Mouse (Mus musculus): Measurements from ENCODE around the gene Fibcd1.

Fibcd1 gene

GRCm38 (mm10) chr2:31845896-31846691 is at the start of gene Fibcd1:
Gene Fibcd1 (minus strand): TSS chr2:31846005.
- no peak for DNase-seq (ENCODE audit: extremely low read depth, insufficient read length, low spot score)

GRCm38 (mm10) chr2:31894221-31894870 is 48.5 kb upstream of the Fibcd1 start:
- DNase-seq (ENCODE audit: extremely low read depth, insufficient read length, low spot score): no peak

GRCm38 (mm10) chr2:31893110-31893669 is 47.4 kb upstream of the Fibcd1 start:
- no peak for DNase-seq (ENCODE audit: extremely low read depth, insufficient read length, low spot score)

DNA sequence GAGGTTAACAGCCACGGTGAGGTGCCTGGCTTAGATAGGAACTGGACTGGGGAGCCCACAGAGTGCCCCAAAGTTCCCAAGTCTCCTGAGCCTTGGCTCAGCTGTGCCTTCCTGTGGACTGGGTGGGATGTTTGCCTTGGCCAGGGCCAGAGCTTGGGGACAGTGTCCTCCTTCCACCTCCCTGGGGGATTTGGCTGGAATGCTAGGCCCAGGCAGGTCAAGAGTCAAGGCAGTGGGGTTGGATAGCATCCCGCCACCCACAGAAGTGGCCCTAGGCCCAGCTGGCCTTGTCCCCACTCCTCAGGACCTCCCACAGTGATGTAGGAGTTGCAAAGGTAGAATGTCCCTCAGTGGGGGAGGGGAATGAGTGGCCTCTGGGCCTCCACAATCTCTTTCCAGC is 45.4 kb upstream of the Fibcd1 start:
- DNase-seq (ENCODE audit: extremely low read depth, insufficient read length, low spot score): no peak

DNA sequence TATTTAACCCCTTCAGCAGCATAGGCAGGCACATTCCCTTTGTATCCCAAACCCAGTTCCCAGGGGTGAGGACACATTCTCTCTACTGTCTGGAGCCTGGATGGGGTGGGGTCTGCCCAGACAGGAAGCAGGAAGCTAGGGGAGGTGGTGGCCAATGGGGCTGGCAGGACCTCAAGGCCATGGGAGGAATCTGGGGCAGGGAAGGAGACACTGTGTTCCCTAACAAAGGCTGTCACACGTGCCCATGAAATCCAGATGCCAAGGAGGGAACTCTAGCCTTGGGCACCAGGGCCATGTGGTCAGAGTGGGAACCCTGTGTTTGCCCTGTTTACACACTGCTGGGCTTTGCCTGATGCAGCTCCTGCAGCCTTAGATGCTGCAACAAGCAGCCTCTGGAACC is 43.1 kb upstream of the Fibcd1 start:
- DNase-seq (ENCODE audit: extremely low read depth, insufficient read length, low spot score): no peak

GRCm38 (mm10) chr2:31887030-31887429 is 41.2 kb upstream of the Fibcd1 start, which contains the start of gene Lamc3:
Gene Lamc3 (plus strand): TSS chr2:31887291.
- DNase-seq (ENCODE audit: extremely low read depth, insufficient read length, low spot score): no peak

DNA sequence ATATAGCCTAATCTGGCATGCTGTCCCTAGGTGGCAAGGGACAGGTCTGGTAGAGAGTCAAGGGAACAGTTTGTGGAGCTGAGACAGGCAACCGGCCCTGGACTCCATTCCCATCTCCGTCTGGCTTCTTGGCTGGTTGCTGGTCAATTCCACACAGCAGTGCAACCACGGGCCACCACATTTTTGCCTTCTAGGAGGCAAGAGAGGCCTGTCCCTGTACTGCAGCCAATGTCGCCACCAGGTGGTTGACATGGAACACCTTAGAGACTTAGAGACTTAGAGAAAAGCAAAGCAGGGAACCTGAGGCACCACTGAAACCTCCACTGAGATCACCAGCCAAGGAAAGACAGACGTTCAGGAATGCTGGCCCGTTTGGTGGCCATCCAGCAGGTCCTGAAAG is 39.0 kb upstream of the Fibcd1 start:
- DNase-seq (ENCODE audit: extremely low read depth, insufficient read length, low spot score): no peak

GRCm38 (mm10) chr2:31883061-31883460 is 37.3 kb upstream of the Fibcd1 start:
- DNase-seq (ENCODE audit: extremely low read depth, insufficient read length, low spot score): no peak

- no peak for DNase-seq (ENCODE audit: extremely low read depth, insufficient read length, low spot score)
Observed at GRCm38 (mm10) chr2:31880868-31881267, 35.1 kb upstream of the Fibcd1 start.

DNA sequence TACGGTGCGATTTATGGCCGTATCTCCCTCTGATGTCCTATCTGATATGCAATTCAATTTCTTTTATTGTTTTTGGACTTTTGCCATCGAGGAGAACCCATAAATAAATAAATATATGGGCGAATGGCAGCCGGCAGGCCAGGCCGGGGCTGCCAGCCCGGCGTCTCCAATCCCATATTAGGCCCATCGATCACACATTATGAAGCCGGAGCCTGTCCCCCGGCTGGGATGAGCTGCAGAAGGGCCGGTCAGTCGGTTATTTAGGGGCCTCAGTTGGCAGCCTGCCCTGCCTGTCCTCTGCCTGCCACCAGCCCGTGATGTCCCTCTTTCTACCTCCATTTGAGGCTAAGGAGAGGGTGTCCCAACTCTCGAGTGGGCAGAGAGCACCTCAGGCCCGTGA is 32.8 kb upstream of the Fibcd1 start:
- no peak for DNase-seq (ENCODE audit: extremely low read depth, insufficient read length, low spot score)

GRCm38 (mm10) chr2:31876446-31876845 is 30.6 kb upstream of the Fibcd1 start:
- DNase-seq (ENCODE audit: extremely low read depth, insufficient read length, low spot score): no peak

- no peak for DNase-seq (ENCODE audit: extremely low read depth, insufficient read length, low spot score)
Observed at GRCm38 (mm10) chr2:31874290-31874855, 28.6 kb upstream of the Fibcd1 start.

- no peak for DNase-seq (ENCODE audit: extremely low read depth, insufficient read length, low spot score)
Observed at GRCm38 (mm10) chr2:31870683-31871082, 24.9 kb upstream of the Fibcd1 start.

DNA sequence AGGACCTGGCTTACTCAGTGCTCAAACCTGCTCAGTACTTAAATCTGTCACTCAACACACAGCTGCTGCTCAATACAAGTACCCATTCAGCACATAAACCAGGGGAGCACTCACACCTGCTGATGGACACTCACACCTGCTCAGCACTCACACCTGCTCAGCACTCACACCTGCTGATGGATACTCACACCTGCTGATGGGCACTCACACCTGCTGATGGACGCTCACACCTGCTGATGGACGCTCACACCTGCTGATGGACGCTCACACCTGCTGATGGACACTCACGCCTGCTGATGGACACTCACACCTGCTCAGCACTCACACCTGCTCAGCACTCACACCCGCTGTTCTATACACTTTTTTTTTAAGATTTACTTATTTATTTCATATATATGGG is 23.9 kb upstream of the Fibcd1 start:
- DNase-seq (ENCODE audit: extremely low read depth, insufficient read length, low spot score): no peak

DNA sequence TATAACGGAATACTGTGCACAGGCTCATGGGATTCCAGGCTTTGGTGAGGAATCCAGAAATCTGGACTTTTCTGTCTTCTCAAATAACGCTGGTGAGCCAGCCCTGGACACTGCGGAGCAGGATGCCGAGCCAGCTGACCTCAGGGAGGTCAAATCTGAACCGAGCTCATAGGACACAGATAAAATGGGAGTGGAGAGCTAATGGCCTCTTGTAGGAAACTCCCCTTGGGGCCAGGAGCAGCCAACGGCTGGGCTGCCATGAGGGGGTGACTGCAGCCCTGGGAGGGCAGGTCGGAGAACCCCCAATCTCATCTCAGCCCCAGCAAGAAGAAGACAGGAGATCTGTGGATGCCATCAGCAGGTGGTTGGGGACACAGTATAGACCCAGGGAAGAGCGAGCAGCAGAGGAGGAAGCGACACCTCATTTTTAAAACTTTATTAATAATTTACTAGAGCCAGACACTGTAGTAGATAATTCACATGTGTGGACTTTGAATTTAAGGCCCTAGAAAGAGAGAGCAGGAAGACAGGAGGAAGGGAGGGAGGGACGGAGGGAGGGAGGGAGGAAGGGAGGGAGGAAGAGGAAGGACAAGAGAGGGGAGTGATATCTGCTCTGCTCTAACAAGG is 22.8 kb upstream of the Fibcd1 start:
- no peak for DNase-seq (ENCODE audit: extremely low read depth, insufficient read length, low spot score)

DNA sequence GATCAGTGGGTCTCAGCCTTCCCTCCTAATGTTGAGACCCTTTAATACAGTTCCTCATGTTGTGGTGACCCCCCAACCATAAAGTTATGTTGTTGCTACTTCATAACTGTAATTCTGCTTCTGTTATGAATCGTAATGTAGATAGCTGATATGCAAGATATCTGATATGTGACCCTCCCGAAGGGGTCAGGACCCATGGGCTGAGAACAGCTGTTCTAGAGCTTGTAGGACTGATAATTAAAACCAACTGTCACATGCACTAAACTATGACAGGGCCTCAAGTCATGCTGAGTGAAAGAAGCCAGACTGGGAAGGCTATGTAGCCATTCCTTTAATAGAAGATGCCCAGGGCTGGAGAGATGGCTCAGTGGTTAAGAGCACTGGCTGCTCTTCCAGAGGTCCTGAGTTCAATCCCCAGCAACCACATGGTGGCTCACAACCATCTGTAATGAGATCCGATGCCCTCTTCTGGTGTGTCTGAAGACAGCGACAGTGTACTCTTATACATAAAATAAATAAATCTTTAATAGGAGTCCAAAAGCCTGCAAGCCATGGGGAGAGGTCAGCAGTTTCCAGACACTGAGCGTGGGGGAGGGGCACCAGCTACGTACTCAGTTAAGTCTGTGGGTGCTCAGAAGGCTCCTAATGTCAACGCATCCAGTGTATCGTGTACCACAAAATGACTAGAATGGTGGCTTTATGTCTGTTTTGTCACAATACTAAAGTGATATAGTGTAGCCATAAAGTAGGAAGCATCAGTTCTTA is 22.1 kb upstream of the Fibcd1 start:
- no peak for DNase-seq (ENCODE audit: extremely low read depth, insufficient read length, low spot score)

- DNase-seq (ENCODE audit: extremely low read depth, insufficient read length, low spot score): no peak
Observed at GRCm38 (mm10) chr2:31865794-31866193, 20.0 kb upstream of the Fibcd1 start.

GRCm38 (mm10) chr2:31865322-31865721 is 19.5 kb upstream of the Fibcd1 start:
- DNase-seq (ENCODE audit: extremely low read depth, insufficient read length, low spot score): no peak

- DNase-seq (ENCODE audit: extremely low read depth, insufficient read length, low spot score): no peak
Observed at GRCm38 (mm10) chr2:31864891-31865290, 19.1 kb upstream of the Fibcd1 start.

GRCm38 (mm10) chr2:31863766-31864165 is 18.0 kb upstream of the Fibcd1 start:
- DNase-seq (ENCODE audit: extremely low read depth, insufficient read length, low spot score): no peak

All from 3134 (cell line).